Mouse (Mus musculus) liver, embryonic 14.5 days (tissue): Measurements from ENCODE around the gene Snhg11.

ENCODE experiments used
- CTCF ChIP-seq: IDR thresholded peaks from 2 replicates; pipeline ENCODE4 v1.5.1; 2016; ENCODE audit warnings: antibody characterized with exemption, low read depth, control low read depth
- EP300 ChIP-seq: IDR thresholded peaks from 2 replicates; pipeline ENCODE4 v1.6.1; 2016; ENCODE audit warnings: antibody characterized with exemption, low read depth

- TF ChIP-seq EP300 = no peak
- no peak for TF ChIP-seq CTCF
Measured at GRCm38 (mm10) chr2:158408997-158409594, 33.7 kb downstream of the Snhg11 start.
